In the genomic region with DNA sequence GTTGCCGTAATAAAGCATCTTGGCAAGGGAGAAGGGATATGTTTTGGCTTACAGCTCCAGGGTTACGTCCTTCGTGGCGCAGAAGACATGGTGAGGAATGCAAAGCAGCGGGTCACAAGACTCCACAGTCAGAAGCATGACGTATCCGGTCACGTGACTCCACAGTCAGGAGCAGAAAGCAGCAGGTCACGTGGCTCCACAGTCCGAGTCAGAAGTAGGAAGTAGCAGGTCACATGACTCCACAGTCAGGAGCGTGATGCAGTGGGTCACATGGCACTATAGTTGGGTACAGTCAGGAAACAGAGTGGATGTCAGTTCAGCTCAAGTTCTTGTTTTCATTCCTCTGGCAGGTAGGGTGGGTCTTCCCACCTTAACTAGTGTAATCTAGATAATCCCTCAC, we compare ENCODE assay signal across 29 mouse cellular contexts. TPM values are rescaled to one million over a fixed set of nuclear protein-coding genes. Genes with fewer than 3 reads are reported as not detected.
DNase-seq lines count a peak whose midpoint lies in the region; ATAC-seq and TF ChIP-seq lines count a peak whose summit lies in the region.
"Had no signal": no experiment of that assay in that cellular context is flagged by ENCODE, and none has a peak within 500 bp of the region (broad histone marks: within the 10 kb centered on the region; RNA-seq: fewer than 3 reads in every experiment).

No protein-coding gene starts in this region.

- no peak for TF ChIP-seq CTCF in intestine, postnatal 0 days (IDR thresholded peaks at IDR 0.05; ENCODE audit: low read depth)

- H3K9me3 ChIP-seq in ES-E14 (ENCODE audit: control insufficient read depth, insufficient read depth, low read depth, low read length) = no peaks in the 10 kb centered on the region
- H3K9me3 ChIP-seq in intestine, postnatal 0 days (ENCODE audit: control insufficient read depth) = no peaks in the 10 kb centered on the region
- H3K9me3 ChIP-seq: embryonic facial prominence, embryonic 15.5 days; heart, embryonic 12.5 days; hindbrain, embryonic 13.5 days; limb, embryonic 12.5 days; liver, embryonic 13.5 days; neural tube, embryonic 13.5 days had no signal

- H3K4me3 ChIP-seq in ES-E14 (ENCODE audit: insufficient read depth in 1 of 2, low read depth in 1 of 2, low read length in 2 of 2, poor library complexity in 1 of 2, severe bottlenecking in 1 of 2) = no peak overlapping the region
- H3K4me3 ChIP-seq in intestine, postnatal 0 days (ENCODE audit: low read depth, low read length) = no peak overlapping the region
- H3K4me3 ChIP-seq: embryonic facial prominence, embryonic 15.5 days; forebrain, embryonic 10.5 days; heart, embryonic 12.5 days; hindbrain, embryonic 13.5 days; limb, embryonic 12.5 days; liver, embryonic 13.5 days; midbrain, embryonic 12.5 days; neural tube, embryonic 13.5 days had no signal

- no peaks in the 10 kb centered on the region for H3K36me3 ChIP-seq in ES-E14 (ENCODE audit: control insufficient read depth, insufficient read depth, low read length, poor library complexity, severe bottlenecking)
- H3K36me3 ChIP-seq in intestine, postnatal 0 days (ENCODE audit: control insufficient read depth, insufficient read depth) = no peaks in the 10 kb centered on the region; the same call in 1 of the 2 replicates
- H3K36me3 ChIP-seq: embryonic facial prominence, embryonic 15.5 days; liver, embryonic 13.5 days had no signal

- H3K9ac ChIP-seq in ES-E14 (ENCODE audit: insufficient read depth, low read depth, low read length, poor library complexity, severe bottlenecking) = no peak overlapping the region
- H3K9ac ChIP-seq in intestine, postnatal 0 days (ENCODE audit: low read depth, low read length) = no peak overlapping the region
- H3K9ac ChIP-seq: embryonic facial prominence, embryonic 15.5 days; heart, embryonic 12.5 days; hindbrain, embryonic 13.5 days; limb, embryonic 12.5 days; liver, embryonic 13.5 days; lung, embryonic 14.5 days; midbrain, embryonic 12.5 days; neural tube, embryonic 13.5 days had no signal

- no peaks in the 10 kb centered on the region for H3K27me3 ChIP-seq in intestine, postnatal 0 days (replicated peaks; ENCODE audit: control insufficient read depth, insufficient read depth, low read length)
- H3K27me3 ChIP-seq: embryonic facial prominence, embryonic 15.5 days; heart, embryonic 12.5 days; limb, embryonic 12.5 days; liver, embryonic 13.5 days; midbrain, embryonic 12.5 days; neural tube, embryonic 13.5 days had no signal

- DNase-seq in kidney, postnatal 10 days = peak; percentile 21
- DNase-seq in kidney, postnatal 36 days = no peak
- DNase-seq in 416B (ENCODE audit: low read depth) (peak; percentile 5), ES-E14 (ENCODE audit: low read depth, low spot score) (peak; percentile 29)
- peak; percentile 2 for DNase-seq in fibroblast of lung, adult 2 months (ENCODE audit: low read depth)
- no peak for DNase-seq in spleen, postnatal 10 days (ENCODE audit: low spot score in 2 of 2)
- DNase-seq: adrenal gland, adult 8-10 months; cerebellum, postnatal 25 days; embryo, embryonic 11 days; heart, postnatal 14 days; liver, embryonic 13.5 days; lung, embryonic 14.5 days; thymus, adult 2 months had no signal

- WGBS in intestine, postnatal 0 days = 89% methylated on average over 11 of the region's 11 CpGs

- H3K27ac ChIP-seq in ES-E14 (ENCODE audit: insufficient read depth, low read depth, low read length, poor library complexity, severe bottlenecking) = no peak overlapping the region
- no peak overlapping the region for H3K27ac ChIP-seq in intestine, postnatal 0 days (ENCODE audit: low read depth, low read length)
- H3K27ac ChIP-seq: embryonic facial prominence, embryonic 15.5 days; forebrain, embryonic 10.5 days; hindbrain, embryonic 13.5 days; limb, embryonic 12.5 days; liver, embryonic 13.5 days; macrophage; midbrain, embryonic 12.5 days; neural tube, embryonic 13.5 days had no signal

- ATAC-seq in intestine, postnatal 0 days = no peak
- ATAC-seq: inflammation-experienced regulatory T-cells, adult 6 months had no signal

- no peaks in the 10 kb centered on the region for H3K4me1 ChIP-seq in ES-E14 (ENCODE audit: control insufficient read depth in 2 of 2, insufficient read depth in 2 of 2, low read length in 2 of 2, poor library complexity in 1 of 2)
- H3K4me1 ChIP-seq in intestine, postnatal 0 days (replicated peaks; ENCODE audit: control insufficient read depth, insufficient read depth, low read length) = no peaks in the 10 kb centered on the region
- H3K4me1 ChIP-seq: embryonic facial prominence, embryonic 15.5 days; forebrain, embryonic 10.5 days; heart, embryonic 12.5 days; hindbrain, embryonic 13.5 days; limb, embryonic 12.5 days; liver, embryonic 13.5 days; midbrain, embryonic 12.5 days; neural tube, embryonic 13.5 days had no signal

- H3K4me2 ChIP-seq in intestine, postnatal 0 days (replicated peaks; ENCODE audit: low read depth) = no peak overlapping the region
- H3K4me2 ChIP-seq: embryonic facial prominence, embryonic 15.5 days; heart, embryonic 12.5 days; hindbrain, embryonic 13.5 days; limb, embryonic 12.5 days; liver, embryonic 13.5 days; lung, embryonic 14.5 days; midbrain, embryonic 12.5 days; neural tube, embryonic 13.5 days had no signal

- in situ Hi-C loops in ES-E14 (cut with MboI; ENCODE audit: low sequenced_read_pairs in 2 of 2, unreplicated experiment in 2 of 2) = no loop called here

TF ChIP-seq in ES-E14, 5 proteins besides CTCF, POLR2A, EP300 and RAD21:
- no peak for TF ChIP-seq HCFC1 (IDR thresholded peaks at IDR 0.05; ENCODE audit: borderline replicate concordance, insufficient read depth, low read length)
- TF ChIP-seq ZNF384 (IDR thresholded peaks at IDR 0.05; ENCODE audit: low read depth, low read length) = no peak
- TF ChIP-seq ZC3H11A (IDR thresholded peaks at IDR 0.05; ENCODE audit: borderline replicate concordance, low read depth, low read length) = no peak
- no peak for TF ChIP-seq MAFK (IDR thresholded peaks at IDR 0.05; ENCODE audit: insufficient read depth, low read depth, low read length)
- no peak for TF ChIP-seq CHD2 (IDR thresholded peaks at IDR 0.05; ENCODE audit: low read depth, low read length)

RNA-seq across cellular contexts. Expression of a gene that starts 19.2 kb away (rescaled TPM):
- not detected in 2 replicates for total RNA-seq in ES-E14 (2012; rRNA removed)
- not detected in 2 replicates for polyA plus RNA-seq in intestine, postnatal 0 days (2015; fragmentation: Nextera tagmentation; extraction: Ambion mirVana)
- total RNA-seq: adrenal gland, adult 8-10 months; gastrocnemius, adult 18-20 months; granulocyte monocyte progenitor cell, adult 5-6 weeks; heart, postnatal 14 days; layer of hippocampus, postnatal 10 days; left cerebral cortex, adult 8-10 months had no signal
- polyA plus RNA-seq: embryonic facial prominence, embryonic 15.5 days; forebrain, embryonic 10.5 days; heart, embryonic 12.5 days; hindbrain, embryonic 13.5 days; inflammation-experienced regulatory T-cells, adult 6 months; limb, embryonic 12.5 days; liver, embryonic 13.5 days; lung, embryonic 14.5 days; macrophage; midbrain, embryonic 12.5 days; neural tube, embryonic 13.5 days; small intestine, adult 2 months; thymus, adult 2 months; urinary bladder, adult 2 months had no signal

Comparison
In these comparisons a context has a peak if more than half of its experiments do, and no peak if none do; other contexts are left out.
1. DNase-seq: peak in kidney, postnatal 10 days (single experiment), 416B (single experiment), ES-E14 (single experiment) and fibroblast of lung, adult 2 months (single experiment); none in kidney, postnatal 36 days (0 of 2) and spleen, postnatal 10 days (0 of 2).